Mouse (Mus musculus) forebrain, embryonic 15.5 days (tissue): ENCODE measurements at regions not wholly inside any gene's neighbourhood (a gene's known extent, or its start where the extent isn't known, plus 50 kb on each side); places are given as distances from the start of the nearest gene placed in this dataset.
A peak's percentile ranks its signal among the peaks of the same experiment; 100 is the strongest.

Source experiments
- ATAC-seq: fragments of 200-750 bp; cut with Nextera tagmentation; replicated peaks from 2 replicates; pipeline ENCODE4 v1.8.0; 2017; ENCODE audit warnings: mild to moderate bottlenecking, moderate TSS enrichment, moderate library complexity
- H3K27ac ChIP-seq: fragments of 300-500 bp; sonication (generic); replicated peaks from 2 replicates; pipeline ENCODE4 v1.5.1; 2015; ENCODE audit warnings: mild to moderate bottlenecking, inconsistent platforms
- H3K27me3 ChIP-seq: fragments of 300-500 bp; sonication (generic); 2 replicates; pipeline ENCODE4 v1.6.1; 2015; ENCODE audit warnings: inconsistent platforms
- H3K36me3 ChIP-seq: fragments of 300-500 bp; sonication (generic); 2 replicates; pipeline ENCODE4 v1.6.1; 2015; ENCODE audit warnings: mild to moderate bottlenecking, inconsistent platforms
- H3K4me1 ChIP-seq: fragments of 300-500 bp; sonication (generic); 2 replicates; pipeline ENCODE4 v1.6.1; 2015; ENCODE audit warnings: inconsistent platforms
- H3K4me2 ChIP-seq: fragments of 300-500 bp; sonication (generic); replicated peaks from 2 replicates; pipeline ENCODE4 v1.6.1; 2015; ENCODE audit warnings: mild to moderate bottlenecking, inconsistent platforms
- H3K4me3 ChIP-seq: fragments of 300-500 bp; sonication (generic); 2 replicates; pipeline ENCODE4 v1.5.1; 2015; ENCODE audit warnings: mild to moderate bottlenecking, inconsistent platforms
- H3K9ac ChIP-seq: fragments of 300-500 bp; sonication (generic); replicated peaks from 2 replicates; pipeline ENCODE4 v1.6.1; 2015; ENCODE audit warnings: mild to moderate bottlenecking, inconsistent platforms
- H3K9me3 ChIP-seq: fragments of 300-500 bp; sonication (generic); 2 replicates; pipeline ENCODE4 v1.6.1; 2016; ENCODE audit warnings: inconsistent platforms
- WGBS: fragments of 180-500 bp; shearing (Covaris S2); methylation state at CpG from one replicate; pipeline ENCODE4 v1.1.7; 2015; ENCODE audit warnings: mixed read lengths; 5-methylcytosine and 5-hydroxymethylcytosine counted together

DNA sequence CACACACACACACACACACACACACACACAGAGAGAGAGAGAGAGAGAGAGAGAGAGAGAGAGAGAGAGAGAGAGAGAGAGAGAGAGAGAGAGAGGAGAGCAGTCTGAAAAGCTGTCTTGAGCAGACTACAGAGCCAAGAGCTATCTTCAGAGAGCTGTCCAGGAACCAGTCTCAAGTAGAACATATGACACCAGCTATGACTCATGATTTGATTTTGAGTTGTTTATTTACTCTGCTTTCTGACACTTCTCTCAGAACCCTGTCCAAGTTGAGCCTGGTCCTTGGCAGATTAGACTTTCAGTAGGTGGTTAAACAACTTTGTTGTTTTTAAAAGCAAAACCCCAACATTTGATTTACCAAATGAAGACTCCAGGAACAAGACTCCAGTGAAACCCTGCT is 420.8 kb upstream of the Lcorl start:
- H3K9me3 ChIP-seq: no peaks in the 10 kb centered on the region
- no peaks in the 10 kb centered on the region for H3K4me1 ChIP-seq

DNA sequence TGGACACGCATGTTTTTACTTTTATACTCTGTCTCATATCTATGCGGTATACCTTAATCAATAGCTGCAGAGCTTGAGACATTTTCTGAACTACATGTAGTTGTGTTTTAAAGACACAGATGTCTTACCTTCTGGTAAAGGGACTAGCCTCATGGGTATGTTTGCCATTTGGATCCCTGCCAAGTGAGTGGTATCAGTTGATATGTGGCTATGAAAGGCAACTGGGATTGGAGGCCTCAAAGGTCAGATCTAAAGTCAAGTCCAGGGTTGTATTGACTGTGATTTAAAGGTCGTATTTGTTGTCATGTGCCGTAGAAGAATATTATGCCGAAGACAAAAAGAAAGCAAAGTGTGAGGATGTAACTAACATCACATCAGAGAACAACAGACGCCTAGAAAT is 399.3 kb upstream of the Lcorl start:
- Histone ChIP-seq H3K36me3 (no peaks in the 10 kb centered on the region), H3K27ac (no peak overlapping the region), H3K4me3 (no peak overlapping the region), H3K4me1 (no peaks in the 10 kb centered on the region), H3K4me2 (no peak overlapping the region), H3K27me3 (no peaks in the 10 kb centered on the region), H3K9ac (no peak overlapping the region), H3K9me3 (no peaks in the 10 kb centered on the region)
- 89% methylated on average over 6 of the region's 6 CpGs for WGBS
- no peak for ATAC-seq

More for the DNA sequence above, 420.8 kb upstream of the Lcorl start:
- Histone ChIP-seq H3K4me3 (no peak overlapping the region), H3K27me3 (no peaks in the 10 kb centered on the region), H3K36me3 (no peaks in the 10 kb centered on the region), H3K4me2 (no peak overlapping the region), H3K27ac (no peak overlapping the region), H3K9ac (no peak overlapping the region)
- no peak for ATAC-seq

DNA sequence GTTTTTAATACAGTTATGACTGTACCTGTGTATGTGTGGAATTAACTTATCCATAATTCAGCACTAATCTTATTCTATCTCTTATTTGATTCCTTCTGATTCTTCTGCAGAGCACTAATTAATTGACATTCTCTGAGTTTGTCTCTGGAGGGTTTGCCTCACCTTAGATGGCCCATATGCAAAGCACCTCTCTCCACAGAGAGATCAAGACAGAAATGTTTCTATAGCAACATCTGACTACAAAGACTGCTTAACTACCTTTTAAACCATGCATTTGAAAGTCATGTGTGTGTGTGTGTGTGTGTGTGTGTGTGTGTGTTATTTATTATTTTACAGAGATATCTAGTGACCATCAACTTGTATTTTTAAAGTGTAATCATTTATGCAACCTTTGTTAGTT is 396.5 kb upstream of the Lcorl start:
- Histone ChIP-seq H3K27me3 (no peaks in the 10 kb centered on the region), H3K27ac (no peak overlapping the region), H3K4me1 (no peaks in the 10 kb centered on the region), H3K36me3 (no peaks in the 10 kb centered on the region), H3K9ac (no peak overlapping the region), H3K4me2 (no peak overlapping the region), H3K9me3 (no peaks in the 10 kb centered on the region), H3K4me3 (no peak overlapping the region)
- no peak for ATAC-seq

DNA sequence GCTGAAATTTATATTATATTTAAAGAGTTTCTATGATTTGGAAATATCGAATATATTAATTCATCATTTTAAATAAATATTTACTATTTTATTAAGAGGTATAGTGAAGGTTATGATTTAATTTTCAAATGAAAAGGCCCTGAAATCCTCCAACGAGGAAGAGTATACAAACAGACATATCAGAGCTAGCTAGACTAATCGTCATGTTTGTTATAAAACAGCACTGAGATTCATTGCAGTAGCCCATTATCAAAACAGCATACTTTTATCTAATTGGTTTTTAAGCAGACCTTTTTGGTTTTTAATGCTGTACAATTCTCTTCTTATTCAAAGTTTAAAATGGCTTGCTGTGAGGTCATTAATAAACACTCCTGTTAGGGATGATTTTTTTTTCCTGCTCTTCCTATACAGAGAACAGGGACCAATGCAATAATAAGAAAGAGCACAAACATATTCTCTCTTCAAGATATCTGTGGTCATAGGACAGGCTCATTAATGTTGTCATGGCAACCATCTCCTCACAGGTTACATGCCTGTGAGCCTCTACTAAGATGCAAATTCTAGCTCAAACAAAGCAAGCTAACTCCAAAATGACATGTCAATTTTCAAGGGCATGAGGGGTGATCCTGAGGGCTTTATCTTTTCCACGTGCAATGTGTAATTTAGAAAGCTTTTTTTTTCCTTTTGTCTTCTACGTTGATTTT is 378.1 kb upstream of the Lcorl start:
- no peaks in the 10 kb centered on the region for H3K4me1 ChIP-seq
- H3K27ac ChIP-seq: 0 out of 2 replicates have a peak overlapping the region, but pooled peaks have one; percentile 10
- no peaks in the 10 kb centered on the region for H3K27me3 ChIP-seq
- peak; percentile 76 for ATAC-seq
- WGBS: 42% methylated on average over 5 of the region's 5 CpGs
- H3K9me3 ChIP-seq: no peaks in the 10 kb centered on the region
- no peak overlapping the region for H3K9ac ChIP-seq
- H3K36me3 ChIP-seq: no peaks in the 10 kb centered on the region
- no peak overlapping the region for H3K4me3 ChIP-seq
- no peak overlapping the region for H3K4me2 ChIP-seq

DNA sequence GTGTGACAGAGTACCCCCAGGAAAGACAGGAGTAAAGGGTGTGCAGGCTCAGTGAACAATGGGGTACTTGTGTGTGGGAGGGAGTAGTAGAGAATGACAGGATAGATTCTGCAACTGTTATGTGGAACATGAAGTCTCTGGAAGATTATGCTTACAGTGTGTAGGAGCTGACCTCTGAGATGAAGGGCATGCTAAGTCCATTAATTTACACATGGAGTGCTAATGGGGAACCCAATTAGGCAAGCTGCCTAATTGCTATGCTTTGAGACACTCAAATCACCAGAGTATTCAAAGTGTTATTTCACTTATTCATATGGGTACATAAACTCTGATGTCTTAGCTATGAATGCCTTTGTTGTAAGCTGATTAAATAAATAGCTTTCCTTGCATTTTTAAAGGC is 375.4 kb upstream of the Lcorl start:
- H3K36me3 ChIP-seq: no peaks in the 10 kb centered on the region
- no peak overlapping the region for H3K4me2 ChIP-seq
- ATAC-seq: peak; percentile 71
- no peak overlapping the region for H3K9ac ChIP-seq
- no peaks in the 10 kb centered on the region for H3K4me1 ChIP-seq
- no peaks in the 10 kb centered on the region for H3K9me3 ChIP-seq
- H3K27me3 ChIP-seq: no peaks in the 10 kb centered on the region
- H3K4me3 ChIP-seq: no peak overlapping the region
- no peak overlapping the region for H3K27ac ChIP-seq

DNA sequence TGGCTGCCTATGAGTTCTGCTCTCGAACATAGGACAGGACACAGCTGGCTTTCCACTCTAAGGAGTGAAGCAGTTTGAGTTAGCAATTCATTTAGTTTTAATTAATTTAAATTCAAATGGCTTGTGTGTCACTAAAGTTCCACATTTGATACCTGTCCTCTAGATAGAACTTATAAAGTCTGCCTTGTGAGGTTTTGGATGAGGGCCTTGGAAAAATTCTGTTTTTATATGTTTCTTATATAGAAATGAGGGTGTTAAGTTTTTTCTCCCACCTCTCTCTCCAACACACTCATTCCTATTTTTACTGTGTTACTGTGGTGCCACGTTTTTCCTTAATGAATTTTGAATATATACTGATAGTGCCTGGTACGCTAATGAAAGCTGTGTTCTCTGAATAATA is 371.3 kb upstream of the Lcorl start:
- Histone ChIP-seq H3K4me1 (no peaks in the 10 kb centered on the region), H3K27ac (no peak overlapping the region), H3K9me3 (no peaks in the 10 kb centered on the region), H3K27me3 (no peaks in the 10 kb centered on the region), H3K4me2 (no peak overlapping the region), H3K9ac (no peak overlapping the region), H3K4me3 (no peak overlapping the region), H3K36me3 (no peaks in the 10 kb centered on the region)
- ATAC-seq: no peak
- 65% methylated on average over 3 of the region's 3 CpGs for WGBS

DNA sequence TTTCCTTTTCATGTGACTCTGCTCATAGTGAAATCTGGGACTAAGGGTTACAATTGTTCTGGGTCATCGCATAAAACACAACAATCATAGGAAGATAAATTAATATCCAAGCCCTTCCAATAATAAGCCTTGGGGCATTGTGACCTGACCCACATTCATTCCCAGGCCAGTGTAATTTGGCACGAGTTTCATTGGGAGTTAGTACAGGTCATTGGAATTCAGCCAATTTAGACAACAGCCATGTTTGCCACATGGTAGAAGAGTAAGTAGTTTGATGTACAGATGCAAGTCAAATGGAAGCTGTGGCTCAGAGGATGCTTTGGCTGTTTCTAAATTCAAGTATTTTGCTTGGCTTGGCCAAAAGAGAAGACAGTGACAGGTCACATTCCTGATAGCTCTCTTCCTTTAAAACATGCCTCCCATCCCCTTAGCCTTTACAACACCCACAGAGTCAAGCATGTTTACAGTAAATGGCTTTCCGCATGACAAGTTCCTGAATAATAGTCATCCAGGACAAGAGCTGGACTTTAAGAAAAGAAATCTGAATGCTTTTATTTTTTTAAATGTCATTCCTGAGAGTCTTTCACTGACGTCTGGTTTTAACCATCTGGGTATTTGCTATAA is 355.5 kb upstream of the Lcorl start:
- Histone ChIP-seq H3K27ac (no peak overlapping the region), H3K36me3 (no peaks in the 10 kb centered on the region), H3K4me1 (no peaks in the 10 kb centered on the region), H3K9ac (no peak overlapping the region), H3K4me3 (no peak overlapping the region), H3K4me2 (no peak overlapping the region), H3K9me3 (no peaks in the 10 kb centered on the region), H3K27me3 (no peaks in the 10 kb centered on the region)
- ATAC-seq: no peak
- WGBS: 65% methylated on average over 4 of the region's 4 CpGs

DNA sequence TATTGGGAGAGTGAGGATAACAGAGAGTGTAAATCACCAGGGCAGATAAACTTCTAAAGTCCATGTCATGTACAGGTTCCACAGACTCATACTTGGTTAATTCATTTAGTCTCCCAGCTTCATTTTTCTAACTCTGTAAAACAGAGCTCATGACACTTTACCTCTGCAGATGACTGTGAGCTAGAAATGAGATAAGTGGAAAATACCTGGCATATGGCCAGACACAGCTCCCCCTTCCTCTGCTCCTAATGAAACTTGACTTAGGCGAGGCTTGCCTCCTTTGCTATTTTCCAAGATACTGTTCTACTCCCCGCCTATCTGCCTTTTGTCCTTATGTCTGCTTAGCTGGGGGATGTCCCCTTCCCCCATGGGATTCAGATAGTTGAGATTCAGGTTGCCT is 351.7 kb upstream of the Lcorl start:
- Histone ChIP-seq H3K27ac (no peak overlapping the region), H3K36me3 (no peaks in the 10 kb centered on the region), H3K9ac (no peak overlapping the region), H3K27me3 (no peaks in the 10 kb centered on the region), H3K4me2 (no peak overlapping the region), H3K4me3 (no peak overlapping the region), H3K4me1 (no peaks in the 10 kb centered on the region), H3K9me3 (no peaks in the 10 kb centered on the region)
- 70% methylated on average over 2 of the region's 2 CpGs for WGBS
- ATAC-seq: no peak

DNA sequence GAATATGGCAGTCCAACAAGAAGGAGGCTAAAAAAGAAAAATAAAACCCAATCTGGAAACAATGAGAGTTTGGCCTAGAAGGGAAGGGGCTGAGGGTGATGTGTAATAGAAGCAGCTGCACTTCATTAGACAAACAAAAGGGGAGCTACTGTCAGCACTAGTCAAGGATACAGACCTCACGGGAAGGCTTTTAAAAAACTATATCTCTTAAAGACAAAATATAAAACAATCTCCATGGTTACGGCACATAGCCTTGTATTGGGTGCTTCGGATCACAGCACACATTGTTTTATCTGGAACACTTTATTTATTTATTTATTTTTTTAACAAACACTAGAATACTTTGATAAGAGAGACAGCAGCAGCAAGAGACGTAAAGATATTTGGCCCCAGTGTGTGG is 346.3 kb upstream of the Lcorl start:
- Histone ChIP-seq H3K9ac (no peak overlapping the region), H3K4me1 (peaks cover 13% of the 10 kb centered on the region), H3K27ac (no peak overlapping the region), H3K36me3 (no peaks in the 10 kb centered on the region), H3K4me3 (no peak overlapping the region), H3K27me3 (no peaks in the 10 kb centered on the region), H3K9me3 (no peaks in the 10 kb centered on the region), H3K4me2 (no peak overlapping the region)
- no peak for ATAC-seq
- 70% methylated on average over 4 of the region's 4 CpGs for WGBS

DNA sequence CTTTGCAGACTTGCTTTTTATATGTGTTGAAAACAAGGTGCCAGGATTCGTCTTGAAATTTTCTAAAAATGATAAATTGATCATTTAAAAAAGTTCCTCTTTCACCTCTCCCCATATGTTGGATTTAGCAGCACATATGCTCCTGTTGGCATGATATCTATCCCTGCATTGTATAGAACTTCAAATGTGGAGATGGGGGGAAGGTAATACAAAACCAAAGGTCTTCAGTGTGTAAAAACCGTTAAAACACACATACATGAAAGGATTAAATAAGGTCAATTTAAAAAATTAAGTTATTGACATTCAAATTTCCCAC is 345.0 kb upstream of the Lcorl start:
- peak overlapping the region; percentile 77 for H3K27ac ChIP-seq
- no peak overlapping the region for H3K4me2 ChIP-seq
- H3K9ac ChIP-seq: no peak overlapping the region
- no peaks in the 10 kb centered on the region for H3K27me3 ChIP-seq
- no peaks in the 10 kb centered on the region for H3K9me3 ChIP-seq
- H3K4me3 ChIP-seq: no peak overlapping the region
- peak; percentile 46; the same call in 1 of the 2 replicates for ATAC-seq
- WGBS: 48% methylated on average over 2 of the region's 2 CpGs
- no peaks in the 10 kb centered on the region for H3K36me3 ChIP-seq
- peaks cover 13% of the 10 kb centered on the region for H3K4me1 ChIP-seq

DNA sequence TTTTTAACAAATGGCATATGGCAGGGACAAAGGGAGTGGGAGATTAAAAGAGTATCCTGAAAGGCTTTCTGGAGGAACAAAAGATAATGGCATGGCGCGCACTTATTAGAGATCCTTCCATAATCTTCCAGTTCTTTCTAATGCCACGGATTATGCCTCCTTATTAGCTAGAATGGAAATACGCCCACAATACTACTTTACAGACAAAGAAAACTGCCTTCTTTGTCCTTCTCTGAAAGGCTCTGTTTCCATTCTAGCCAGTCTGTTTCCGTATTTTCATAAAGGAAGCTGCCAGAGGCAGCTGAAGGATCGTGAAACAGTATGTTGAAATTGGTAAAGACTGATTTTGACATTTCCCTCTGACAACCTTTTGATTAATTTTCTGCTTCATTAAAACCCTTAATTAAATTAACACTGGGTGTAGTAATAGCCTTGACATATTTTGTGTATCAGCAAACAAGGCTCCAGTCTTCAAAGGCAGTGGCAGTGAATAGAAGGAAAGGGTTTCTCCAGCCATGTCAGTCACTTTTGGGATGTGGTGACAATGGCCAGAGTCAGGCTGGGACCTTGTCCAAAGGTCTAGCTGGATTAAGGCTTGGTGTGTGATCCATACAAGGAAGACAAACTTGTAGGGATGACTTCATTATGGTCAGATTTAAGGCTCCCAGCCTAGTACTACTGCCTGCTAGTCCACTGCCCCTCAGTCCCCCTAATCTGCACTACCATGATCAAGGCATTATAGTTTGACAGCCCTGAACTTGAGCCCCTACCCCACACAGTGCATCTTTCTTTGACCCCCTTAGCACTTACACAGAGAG is 344.4 kb upstream of the Lcorl start:
- ATAC-seq: peak; percentile 75
- H3K27ac ChIP-seq: peak overlapping the region; percentile 77
- H3K9me3 ChIP-seq: no peaks in the 10 kb centered on the region
- H3K4me3 ChIP-seq: no peak overlapping the region
- H3K4me2 ChIP-seq: no peak overlapping the region
- H3K9ac ChIP-seq: no peak overlapping the region
- peaks cover 13% of the 10 kb centered on the region for H3K4me1 ChIP-seq
- WGBS: 8% methylated on average over 6 of the region's 6 CpGs
- H3K27me3 ChIP-seq: no peaks in the 10 kb centered on the region
- no peaks in the 10 kb centered on the region for H3K36me3 ChIP-seq

DNA sequence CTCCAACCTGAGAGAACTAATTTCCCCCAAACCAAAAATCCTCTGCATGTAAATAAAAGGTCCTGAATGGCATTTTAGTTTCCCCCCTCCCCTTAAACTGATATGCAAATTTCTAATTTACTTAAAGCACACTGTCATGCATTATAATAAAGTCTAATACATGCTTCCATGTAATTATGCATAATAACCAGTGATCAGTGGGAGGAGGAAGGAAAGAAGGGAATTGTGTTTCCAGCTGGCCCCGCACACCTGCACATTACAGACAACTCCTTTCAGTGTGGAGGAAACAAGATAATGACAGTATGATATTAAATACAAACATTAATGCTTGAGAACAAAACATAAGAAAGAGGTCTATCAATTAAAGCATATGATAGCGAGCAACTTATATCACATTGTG is 329.5 kb upstream of the Lcorl start:
- Histone ChIP-seq H3K9ac (no peak overlapping the region), H3K4me1 (no peaks in the 10 kb centered on the region), H3K36me3 (no peaks in the 10 kb centered on the region), H3K4me3 (no peak overlapping the region), H3K4me2 (no peak overlapping the region), H3K9me3 (no peaks in the 10 kb centered on the region), H3K27ac (peak overlapping the region; percentile 31; the same call in 1 of the 2 replicates), H3K27me3 (no peaks in the 10 kb centered on the region)
- 63% methylated on average over 2 of the region's 2 CpGs for WGBS
- 0 out of 2 replicates have a peak, but pooled peaks have one; percentile 29 for ATAC-seq
